Mouse (Mus musculus): Measurements from ENCODE around the gene Dlg5. TPM values are rescaled to one million over a fixed set of nuclear protein-coding genes. Genes with fewer than 3 reads are reported as not detected.

The Dlg5 gene
- polyA plus RNA-seq, 1 experiment from 2014 or later = 2.2 TPM

DNA sequence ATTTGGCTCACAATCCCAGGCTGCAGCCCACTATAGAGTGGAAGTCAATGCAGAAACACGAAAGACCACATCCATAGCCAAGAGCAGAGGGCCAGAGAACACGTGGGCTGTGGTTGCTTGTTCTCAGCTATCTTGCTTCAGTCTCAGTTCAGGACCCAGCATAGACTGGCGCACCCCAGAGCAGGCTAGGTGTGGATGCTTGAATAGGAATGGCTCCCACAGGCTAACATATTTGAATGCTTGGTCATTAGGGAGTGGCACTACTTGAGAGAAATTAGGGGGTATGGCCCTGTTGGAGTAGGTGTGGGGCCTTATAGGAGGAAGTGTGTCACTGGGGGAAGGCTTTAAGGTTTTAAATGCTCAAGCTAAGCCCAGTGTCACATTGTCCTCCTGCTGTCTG is 62.8 kb downstream of the Dlg5 start:
- ATAC-seq = no peak
- no peaks in the 10 kb centered on the region; the same call in 1 of the 2 replicates for H3K27me3 ChIP-seq (replicated peaks)
- no peaks in the 10 kb centered on the region for H3K36me3 ChIP-seq
- H3K4me2 ChIP-seq = no peak overlapping the region
- H3K4me3 ChIP-seq = no peak overlapping the region
- H3K4me1 ChIP-seq = peaks cover 8% of the 10 kb centered on the region
- no peak overlapping the region for H3K9ac ChIP-seq
- no peaks in the 10 kb centered on the region for H3K9me3 ChIP-seq (replicated peaks)
- 68% methylated on average over 3 of the region's 3 CpGs for WGBS (ENCODE audit: insufficient replicate concordance)
- H3K27ac ChIP-seq = no peak overlapping the region

GRCm38 (mm10) chr14:24181811-24182506 is 63.8 kb downstream of the Dlg5 start:
- Histone ChIP-seq H3K4me1 (peaks cover 8% of the 10 kb centered on the region), H3K27me3 (replicated peaks) (no peaks in the 10 kb centered on the region; the same call in 1 of the 2 replicates), H3K27ac (no peak overlapping the region), H3K9ac (no peak overlapping the region), H3K36me3 (no peaks in the 10 kb centered on the region), H3K4me2 (no peak overlapping the region), H3K4me3 (no peak overlapping the region), H3K9me3 (replicated peaks) (no peaks in the 10 kb centered on the region)
- 25% methylated on average over 10 of the region's 10 CpGs for WGBS (ENCODE audit: insufficient replicate concordance)
- ATAC-seq = no peak

GRCm38 (mm10) chr14:24179466-24179991 is 66.2 kb downstream of the Dlg5 start:
- H3K27ac ChIP-seq = no peak overlapping the region
- no peak for ATAC-seq

GRCm38 (mm10) chr14:24176609-24177008 is 69.1 kb downstream of the Dlg5 start:
- H3K4me2 ChIP-seq = no peak overlapping the region

More at GRCm38 (mm10) chr14:24179466-24179991, 66.2 kb downstream of the Dlg5 start:
- Histone ChIP-seq H3K4me3 (no peak overlapping the region), H3K9me3 (replicated peaks) (no peaks in the 10 kb centered on the region), H3K27me3 (replicated peaks) (peaks cover 3% of the 10 kb centered on the region; the same call in 1 of the 2 replicates), H3K36me3 (peaks cover 4% of the 10 kb centered on the region), H3K4me2 (no peak overlapping the region), H3K4me1 (no peaks in the 10 kb centered on the region), H3K9ac (no peak overlapping the region)
- WGBS (ENCODE audit: insufficient replicate concordance) = 64% methylated on average over 6 of the region's 6 CpGs

DNA sequence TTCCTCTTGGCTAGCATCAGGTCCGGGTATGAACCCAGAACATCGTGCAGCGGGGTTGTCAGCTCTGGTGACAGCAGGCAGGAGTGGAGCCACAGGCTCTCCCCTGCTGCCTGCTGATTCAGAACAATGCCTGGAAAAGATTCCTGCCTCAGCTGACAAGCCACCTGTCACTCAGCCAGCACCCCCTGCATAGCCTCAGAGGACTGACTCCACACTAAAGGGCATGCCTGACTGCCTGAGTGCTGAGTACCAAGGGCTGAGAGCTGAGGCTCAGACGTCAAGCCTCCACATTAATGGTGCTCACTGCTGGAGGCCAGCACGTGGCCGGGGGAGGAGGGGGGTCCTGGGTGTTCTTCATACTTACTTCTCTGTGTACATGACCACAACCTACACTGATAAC is 72.4 kb downstream of the Dlg5 start:
- H3K4me1 ChIP-seq = no peaks in the 10 kb centered on the region
- ATAC-seq = no peak
- H3K27me3 ChIP-seq (replicated peaks) = peaks cover 3% of the 10 kb centered on the region; the same call in 1 of the 2 replicates
- H3K9ac ChIP-seq = no peak overlapping the region
- H3K9me3 ChIP-seq (replicated peaks) = no peaks in the 10 kb centered on the region
- H3K4me2 ChIP-seq = no peak overlapping the region
- no peak overlapping the region for H3K27ac ChIP-seq
- H3K4me3 ChIP-seq = no peak overlapping the region
- H3K36me3 ChIP-seq = peaks cover 4% of the 10 kb centered on the region
- 74% methylated on average over 6 of the region's 6 CpGs for WGBS (ENCODE audit: insufficient replicate concordance)

More at GRCm38 (mm10) chr14:24176609-24177008, 69.1 kb downstream of the Dlg5 start:
- no peak overlapping the region for H3K4me3 ChIP-seq
- H3K9me3 ChIP-seq (replicated peaks) = no peaks in the 10 kb centered on the region
- peaks cover 3% of the 10 kb centered on the region; the same call in 1 of the 2 replicates for H3K27me3 ChIP-seq (replicated peaks)
- no peak overlapping the region for H3K27ac ChIP-seq
- H3K36me3 ChIP-seq = peaks cover 4% of the 10 kb centered on the region
- 76% methylated on average over 10 of the region's 10 CpGs for WGBS (ENCODE audit: insufficient replicate concordance)
- H3K9ac ChIP-seq = no peak overlapping the region
- no peaks in the 10 kb centered on the region for H3K4me1 ChIP-seq
- no peak for ATAC-seq

DNA sequence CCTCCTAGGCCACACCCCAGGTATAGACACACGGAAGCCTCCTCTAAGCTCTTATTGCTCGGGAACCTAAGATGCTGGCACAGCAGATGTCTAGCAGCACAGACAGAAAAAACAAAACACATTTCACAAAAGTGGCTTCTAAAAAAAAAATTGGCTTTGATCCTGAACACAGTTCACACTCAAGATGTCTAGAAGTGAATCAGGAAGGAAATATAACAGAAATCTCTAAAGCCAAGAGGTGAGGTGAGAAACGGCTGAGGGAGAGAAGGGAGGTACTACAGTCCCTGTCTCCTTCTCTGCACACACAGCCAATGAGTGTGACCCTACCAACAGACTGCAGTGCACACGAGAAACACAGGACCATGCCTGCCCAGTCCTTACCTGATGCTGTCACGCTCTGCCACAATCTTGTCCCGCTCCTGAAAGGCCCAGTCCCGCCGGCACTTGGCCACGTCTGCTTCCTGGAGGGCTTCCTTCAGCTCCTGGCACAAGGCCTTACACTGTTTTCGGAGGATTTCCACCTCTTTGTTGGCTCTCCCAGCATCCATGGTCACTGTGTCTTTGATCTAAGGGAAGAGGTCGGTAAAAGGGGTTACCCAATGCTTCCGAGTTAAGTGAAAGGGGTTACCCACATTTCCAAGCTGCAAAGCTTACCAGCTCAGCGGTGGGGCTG is 73.9 kb downstream of the Dlg5 start:
- Histone ChIP-seq H3K36me3 (peaks cover 4% of the 10 kb centered on the region), H3K4me2 (no peak overlapping the region), H3K4me3 (no peak overlapping the region), H3K9ac (no peak overlapping the region), H3K27me3 (replicated peaks) (0 out of 2 replicates have a peak, but pooled peaks cover 3% of the 10 kb centered on the region), H3K4me1 (no peaks in the 10 kb centered on the region), H3K27ac (no peak overlapping the region), H3K9me3 (replicated peaks) (no peaks in the 10 kb centered on the region)
- ATAC-seq = no peak
- 69% methylated on average over 13 of the region's 13 CpGs for WGBS (ENCODE audit: insufficient replicate concordance)

GRCm38 (mm10) chr14:24166046-24166445 is 79.7 kb downstream of the Dlg5 start:
- Histone ChIP-seq H3K4me3 (no peak overlapping the region), H3K4me2 (no peak overlapping the region), H3K27me3 (replicated peaks) (no peaks in the 10 kb centered on the region), H3K27ac (no peak overlapping the region), H3K36me3 (0 out of 2 replicates have a peak, but pooled peaks cover 8% of the 10 kb centered on the region), H3K4me1 (no peaks in the 10 kb centered on the region), H3K9me3 (replicated peaks) (no peaks in the 10 kb centered on the region), H3K9ac (no peak overlapping the region)
- 83% methylated on average over 8 of the region's 8 CpGs for WGBS (ENCODE audit: insufficient replicate concordance)
- ATAC-seq = no peak

DNA sequence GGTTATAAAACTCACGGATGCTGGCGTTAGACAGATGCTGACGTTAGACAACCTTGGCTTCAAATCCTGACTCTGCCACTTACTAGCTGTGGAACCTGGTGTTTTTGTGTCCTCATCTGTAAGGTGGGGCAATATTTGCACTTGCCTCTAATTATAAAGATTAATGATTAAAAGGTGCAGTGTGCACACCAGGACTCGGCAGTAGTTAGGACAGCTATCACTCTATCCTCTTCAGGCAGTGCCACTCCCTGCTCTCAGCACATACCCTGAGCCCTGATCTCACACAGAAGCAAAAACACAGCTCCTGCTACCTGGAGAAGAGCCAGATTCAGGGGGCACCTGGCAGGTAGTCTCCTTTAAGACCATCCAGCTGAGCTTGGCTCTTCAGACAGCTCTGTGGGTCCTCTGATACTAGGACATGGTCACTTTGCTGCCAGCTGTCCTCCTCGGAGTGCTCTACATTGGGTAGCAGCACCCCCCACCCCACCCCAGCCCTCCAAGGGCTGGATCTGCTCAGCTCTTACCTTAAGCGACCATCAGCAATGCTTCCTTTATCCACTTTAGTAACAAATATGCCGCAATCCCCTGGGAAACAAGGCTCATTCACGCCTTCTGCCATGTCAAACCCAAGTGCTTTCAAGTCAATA is 80.9 kb downstream of the Dlg5 start:
- no peaks in the 10 kb centered on the region for H3K4me1 ChIP-seq
- H3K27ac ChIP-seq = no peak overlapping the region
- no peaks in the 10 kb centered on the region for H3K9me3 ChIP-seq (replicated peaks)
- H3K36me3 ChIP-seq = 0 out of 2 replicates have a peak, but pooled peaks cover 8% of the 10 kb centered on the region
- no peak overlapping the region for H3K4me2 ChIP-seq
- H3K4me3 ChIP-seq = no peak overlapping the region
- no peaks in the 10 kb centered on the region for H3K27me3 ChIP-seq (replicated peaks)
- 79% methylated on average over 8 of the region's 8 CpGs for WGBS (ENCODE audit: insufficient replicate concordance)
- H3K9ac ChIP-seq = no peak overlapping the region
- ATAC-seq = no peak

DNA sequence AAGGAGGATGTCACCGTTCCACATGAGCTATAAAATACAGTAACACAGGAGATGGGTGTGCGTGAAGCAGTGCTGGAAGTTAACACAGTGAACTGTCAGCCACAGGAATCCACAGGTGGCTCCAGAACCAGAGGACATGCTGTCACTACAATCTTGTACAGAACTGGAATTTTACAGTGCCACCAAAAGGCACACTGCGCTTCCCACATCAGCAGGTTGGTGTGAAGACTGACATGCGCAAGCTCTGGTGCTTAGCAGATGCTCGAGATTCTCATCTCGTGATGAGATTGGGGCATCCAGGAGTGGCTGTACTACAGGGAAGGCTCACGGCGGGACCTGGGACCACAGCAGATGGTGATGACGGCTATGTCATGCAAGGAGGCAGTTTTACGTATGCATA is 82.9 kb downstream of the Dlg5 start:
- WGBS (ENCODE audit: insufficient replicate concordance) = 73% methylated on average over 10 of the region's 10 CpGs
- no peak overlapping the region for H3K4me3 ChIP-seq
- no peak overlapping the region for H3K9ac ChIP-seq
- H3K4me1 ChIP-seq = no peaks in the 10 kb centered on the region
- H3K27ac ChIP-seq = no peak overlapping the region
- H3K9me3 ChIP-seq (replicated peaks) = no peaks in the 10 kb centered on the region
- H3K36me3 ChIP-seq = 0 out of 2 replicates have a peak, but pooled peaks cover 8% of the 10 kb centered on the region
- no peak for ATAC-seq
- no peak overlapping the region for H3K4me2 ChIP-seq
- H3K27me3 ChIP-seq (replicated peaks) = no peaks in the 10 kb centered on the region

GRCm38 (mm10) chr14:24148892-24149291 is 96.8 kb downstream of the Dlg5 start:
- Histone ChIP-seq H3K27ac (peak overlapping the region; percentile 57), H3K9ac (peak overlapping the region; percentile 17; the same call in 1 of the 2 replicates), H3K4me1 (peaks cover 27% of the 10 kb centered on the region), H3K9me3 (replicated peaks) (no peaks in the 10 kb centered on the region), H3K27me3 (replicated peaks) (no peaks in the 10 kb centered on the region), H3K4me3 (no peak overlapping the region), H3K36me3 (peaks cover 8% of the 10 kb centered on the region; the same call in 1 of the 2 replicates), H3K4me2 (no peak overlapping the region)
- ATAC-seq = peak; percentile 87
- WGBS (ENCODE audit: insufficient replicate concordance) = 77% methylated on average over 2 of the region's 2 CpGs

DNA sequence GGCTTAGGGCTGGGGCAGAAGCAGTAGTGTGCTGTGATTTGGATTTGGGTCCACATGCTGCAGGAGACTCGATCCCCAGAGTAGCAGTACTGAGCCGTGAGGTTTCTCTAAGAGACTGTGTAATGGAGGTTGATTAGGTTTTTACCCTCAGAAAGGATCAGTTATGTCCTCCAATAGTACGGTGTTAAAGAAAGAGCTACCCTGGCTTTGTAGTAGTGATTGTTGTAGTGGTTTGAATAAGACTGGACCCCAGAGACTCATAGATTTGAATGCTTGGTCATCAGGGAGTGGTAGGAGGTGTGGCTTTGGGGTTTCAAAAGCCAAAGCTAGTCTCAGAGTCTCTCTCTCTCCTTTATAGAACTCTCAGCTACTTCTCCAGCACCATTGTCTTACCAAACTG is 100.9 kb downstream of the Dlg5 start:
- no peak for ATAC-seq
- no peaks in the 10 kb centered on the region for H3K27me3 ChIP-seq (replicated peaks)
- H3K9me3 ChIP-seq (replicated peaks) = no peaks in the 10 kb centered on the region
- H3K4me3 ChIP-seq = no peak overlapping the region
- 83% methylated on average over 3 of the region's 3 CpGs for WGBS (ENCODE audit: insufficient replicate concordance)
- H3K27ac ChIP-seq = no peak overlapping the region
- H3K4me1 ChIP-seq = peaks cover 68% of the 10 kb centered on the region
- H3K4me2 ChIP-seq = no peak overlapping the region
- no peak overlapping the region for H3K9ac ChIP-seq
- H3K36me3 ChIP-seq = peaks cover 5% of the 10 kb centered on the region; the same call in 1 of the 2 replicates

DNA sequence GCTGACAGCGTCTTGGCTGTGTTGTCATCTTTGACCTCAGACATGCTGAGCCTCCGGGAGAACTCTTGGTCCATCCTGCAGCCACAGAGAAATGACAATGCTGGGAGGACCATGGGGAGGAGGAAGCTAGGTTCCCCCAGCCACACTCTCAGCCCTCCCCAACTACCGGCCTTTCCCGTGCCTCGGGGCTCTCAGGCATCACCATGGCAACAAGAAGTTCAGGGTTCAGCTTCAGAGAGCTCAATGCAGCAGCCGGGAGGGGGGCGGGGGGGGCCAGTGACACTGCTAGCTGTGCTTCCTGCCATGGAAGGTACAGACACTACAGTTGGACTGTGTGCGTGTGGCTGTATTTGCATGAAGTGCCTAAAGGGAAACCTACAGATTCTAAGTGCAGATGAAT is 101.3 kb downstream of the Dlg5 start:
- WGBS (ENCODE audit: insufficient replicate concordance) = 67% methylated on average over 8 of the region's 8 CpGs
- peaks cover 5% of the 10 kb centered on the region; the same call in 1 of the 2 replicates for H3K36me3 ChIP-seq
- no peak overlapping the region for H3K4me3 ChIP-seq
- no peaks in the 10 kb centered on the region for H3K9me3 ChIP-seq (replicated peaks)
- no peaks in the 10 kb centered on the region for H3K27me3 ChIP-seq (replicated peaks)
- ATAC-seq = no peak
- H3K9ac ChIP-seq = no peak overlapping the region
- H3K4me1 ChIP-seq = peaks cover 72% of the 10 kb centered on the region
- no peak overlapping the region for H3K27ac ChIP-seq
- H3K4me2 ChIP-seq = no peak overlapping the region

Measured in liver, embryonic 12.5 days (tissue).